Mouse (Mus musculus) erythroid progenitor cell, adult 5-6 weeks (primary cell): ENCODE measurements at regions not wholly inside any gene's neighbourhood (a gene's known extent, or its start where the extent isn't known, plus 50 kb on each side); places are given as distances from the start of the nearest gene placed in this dataset.

ENCODE experiments used
- ATAC-seq: replicated peaks from 2 replicates; pipeline ENCODE4 v1.8.0; 2016; ENCODE audit warnings: moderate number of reproducible peaks, mild to moderate bottlenecking, moderate TSS enrichment, inconsistent platforms; ENCODE audit not compliant: poor library complexity, low FRiP score, severe bottlenecking

DNA sequence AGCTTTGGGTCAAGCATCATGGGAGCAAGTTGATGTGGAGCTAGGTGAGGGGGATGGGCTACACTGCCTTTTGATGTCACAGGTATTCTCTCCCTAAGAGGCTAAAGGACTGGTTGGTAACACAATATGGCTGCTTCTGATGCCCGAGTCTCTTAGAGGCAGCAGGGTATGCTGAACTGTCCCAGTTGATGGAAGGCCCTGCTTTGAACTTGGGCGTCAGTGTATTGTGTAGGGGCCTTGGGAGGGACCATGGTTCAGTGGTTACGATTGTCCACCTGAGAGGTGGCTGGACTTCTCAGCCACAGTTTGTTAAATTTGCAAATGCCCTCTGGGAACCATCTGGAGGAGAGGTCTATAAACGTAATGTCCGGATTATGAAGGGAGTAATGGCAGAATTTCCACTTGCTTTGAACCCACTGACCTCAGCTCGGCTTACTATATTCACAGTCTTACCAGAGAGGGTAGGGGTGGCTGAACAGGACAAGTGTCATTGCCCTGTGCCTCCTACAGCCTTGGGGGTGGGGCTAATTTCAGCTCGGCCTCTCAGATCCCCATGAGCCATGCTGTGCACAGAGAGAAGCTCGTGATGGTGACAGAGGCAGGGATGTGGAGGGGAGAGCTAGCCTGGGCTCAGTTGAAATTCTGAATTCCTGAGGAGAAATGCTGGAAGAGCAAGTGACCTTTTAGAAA, 442.6 kb upstream of the Mgmt start:
- ATAC-seq, result no peak

DNA sequence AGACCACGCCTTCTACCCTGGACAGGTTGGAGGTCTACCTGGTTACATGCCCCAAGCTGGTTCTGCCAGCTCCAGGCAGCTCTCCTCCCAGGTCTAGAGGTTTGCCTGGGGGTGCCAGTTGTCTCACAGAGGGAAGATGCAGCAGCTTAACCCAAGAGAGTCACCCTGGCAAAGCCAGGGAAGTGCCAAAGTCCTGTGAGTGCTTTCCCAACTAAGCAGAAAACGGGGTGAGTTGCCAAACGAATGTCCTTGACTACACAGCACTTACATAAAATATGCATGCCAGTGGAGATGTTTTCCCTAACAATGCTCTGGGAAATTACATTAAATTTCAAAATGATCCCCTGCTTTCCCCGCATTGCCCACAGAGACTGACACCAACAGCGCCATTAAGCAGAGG, 441.9 kb upstream of the Mgmt start:
- no peak for ATAC-seq

DNA sequence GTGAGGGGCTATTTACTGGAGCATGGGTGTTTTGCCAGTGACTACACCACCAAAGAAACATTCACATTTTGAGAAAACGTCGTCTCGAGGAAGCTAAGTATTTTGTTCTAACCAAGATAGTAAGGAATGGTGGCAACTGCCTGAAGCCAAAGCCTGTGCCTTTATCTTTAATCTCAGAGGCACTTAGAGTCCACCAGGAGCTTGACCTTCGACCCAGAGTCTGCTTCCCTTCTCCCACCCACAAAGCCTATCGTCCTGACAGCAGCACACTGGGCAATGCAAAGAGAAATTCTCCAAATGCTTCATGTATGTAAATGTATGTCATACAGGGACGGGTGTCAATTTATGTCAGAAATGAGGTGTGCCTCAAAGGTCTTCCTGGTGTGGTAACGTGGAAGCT, 437.2 kb upstream of the Mgmt start:
- ATAC-seq, result no peak

DNA sequence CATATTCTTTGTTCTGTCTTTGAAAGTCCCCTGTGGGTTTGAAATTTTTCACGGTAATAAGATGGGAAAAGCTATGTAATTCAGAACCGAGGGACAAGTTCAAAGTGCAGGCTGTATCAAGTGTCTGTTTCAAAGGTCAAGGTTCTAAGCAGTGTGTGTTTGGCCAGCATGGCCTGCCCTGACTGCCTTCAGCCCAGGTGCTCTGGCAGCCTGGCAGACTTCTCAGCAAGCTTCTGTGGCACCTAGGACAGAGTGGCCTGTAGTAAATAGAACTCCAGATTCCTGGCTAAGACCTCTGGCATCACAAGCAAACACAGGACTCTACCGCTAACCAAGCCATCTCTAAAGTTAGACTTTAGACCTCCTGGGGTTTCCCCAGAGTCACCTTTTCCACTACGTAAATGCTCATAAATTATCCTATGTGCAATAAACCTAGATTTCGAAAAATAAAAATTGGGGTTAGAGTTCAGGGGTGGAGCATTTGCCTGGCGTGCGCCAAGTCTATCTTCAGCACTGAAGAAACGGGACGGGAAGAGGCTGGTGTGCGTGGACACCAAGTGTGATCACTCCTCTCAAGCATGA, 436.5 kb upstream of the Mgmt start:
- no peak for ATAC-seq

DNA sequence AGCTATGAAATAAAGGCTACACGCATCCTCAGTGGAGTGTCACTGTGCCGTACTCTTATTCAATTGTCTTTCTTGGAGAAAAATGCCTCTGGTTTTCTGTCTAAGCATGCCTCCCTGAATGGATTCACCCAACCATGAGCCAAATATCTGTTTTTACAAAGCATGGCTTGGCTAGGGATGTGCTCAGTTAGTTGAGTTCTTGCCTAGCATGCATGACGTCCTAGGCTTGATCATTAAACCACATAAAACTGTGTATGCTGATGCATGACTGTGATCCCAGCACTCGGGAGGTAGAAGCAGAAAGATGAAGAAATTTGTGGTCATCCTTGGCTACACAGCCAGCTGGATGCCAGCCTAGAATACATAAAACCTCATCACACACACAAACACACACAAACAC, 417.3 kb upstream of the Mgmt start:
- ATAC-seq, result no peak

DNA sequence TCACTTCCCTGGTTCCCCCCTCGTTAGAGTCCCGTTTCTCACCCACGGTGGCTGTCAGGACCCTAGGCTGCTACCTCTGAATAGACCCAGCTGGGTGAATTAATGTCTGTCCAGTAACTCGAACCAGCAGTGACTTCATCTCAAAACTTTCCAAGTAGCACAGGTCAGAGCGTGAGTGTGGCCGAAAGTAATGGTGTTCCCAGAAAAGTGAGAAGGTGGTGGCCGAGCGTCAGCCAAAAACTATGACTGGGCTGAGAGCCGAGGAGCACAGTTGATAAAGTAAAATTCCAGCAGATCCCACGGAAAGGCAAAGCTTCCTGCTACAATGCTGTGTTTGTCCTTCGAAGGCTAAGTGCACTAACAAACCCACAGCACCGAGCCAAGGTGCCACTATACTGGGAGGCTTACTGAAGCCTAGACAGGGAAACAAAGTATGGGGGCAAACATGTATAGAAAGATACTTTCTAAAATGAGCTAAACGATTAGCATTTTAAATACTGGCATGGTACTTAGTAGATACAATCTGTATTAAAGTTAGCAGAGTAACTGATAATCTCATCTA, 413.7 kb upstream of the Mgmt start:
- no peak for ATAC-seq

DNA sequence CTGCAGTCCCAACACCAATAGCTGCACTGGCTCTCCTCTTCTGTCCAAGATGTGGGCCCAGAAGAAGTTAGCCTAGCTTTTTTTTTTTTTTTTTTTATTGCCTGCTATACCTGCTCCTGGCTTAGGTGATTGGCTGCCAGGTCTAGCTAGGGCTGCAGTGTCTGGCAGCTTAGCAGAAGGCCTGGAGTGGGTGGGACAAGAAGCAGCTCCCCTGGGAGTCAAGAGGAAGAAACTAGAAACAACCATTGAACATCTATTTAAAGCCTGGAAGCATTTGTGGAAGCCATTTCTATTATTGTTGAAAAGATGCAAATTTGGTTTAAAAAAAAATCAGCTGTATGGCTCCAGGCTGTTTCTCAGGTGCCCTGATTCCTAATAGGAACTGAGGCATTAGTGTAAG, 411.2 kb upstream of the Mgmt start:
- ATAC-seq, result no peak

DNA sequence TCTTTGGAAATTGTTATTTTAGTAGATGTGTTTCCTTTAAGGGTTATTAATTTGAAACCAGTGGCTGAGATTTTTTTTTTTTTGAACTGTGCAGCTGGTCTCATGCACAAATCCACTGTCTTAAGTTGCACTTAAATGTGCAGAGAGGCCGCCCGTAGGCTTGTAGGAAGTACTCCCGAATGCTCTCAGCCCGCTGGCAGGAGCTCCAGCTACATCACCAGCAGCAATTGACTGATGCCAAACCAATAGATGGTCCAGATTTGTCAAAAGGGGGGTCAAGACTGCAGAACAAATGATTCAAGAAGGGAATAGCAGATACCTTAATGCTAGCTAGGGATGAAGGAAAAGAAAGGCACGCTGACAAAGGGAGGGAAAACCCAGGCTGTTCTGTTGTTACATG, 406.9 kb upstream of the Mgmt start:
- no peak for ATAC-seq

DNA sequence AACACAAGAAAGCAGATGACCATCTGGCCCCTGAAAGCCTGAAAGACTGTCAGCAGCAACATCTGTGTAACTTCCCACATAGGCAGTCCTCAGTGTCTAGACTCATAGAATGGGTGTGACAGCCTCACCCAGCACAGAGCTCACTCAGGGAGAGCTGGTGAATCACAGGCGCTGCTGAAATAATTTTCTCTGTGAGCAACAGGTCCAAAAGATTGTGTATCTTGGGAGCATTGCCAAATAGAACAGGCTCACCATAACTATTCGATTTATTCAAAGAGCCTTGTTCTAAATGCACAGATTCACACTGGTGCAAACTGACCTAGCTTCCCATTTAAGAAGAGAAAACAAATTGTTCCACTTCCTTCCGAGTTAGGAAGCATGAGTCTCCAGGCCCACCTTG, 399.6 kb upstream of the Mgmt start:
- no peak for ATAC-seq

DNA sequence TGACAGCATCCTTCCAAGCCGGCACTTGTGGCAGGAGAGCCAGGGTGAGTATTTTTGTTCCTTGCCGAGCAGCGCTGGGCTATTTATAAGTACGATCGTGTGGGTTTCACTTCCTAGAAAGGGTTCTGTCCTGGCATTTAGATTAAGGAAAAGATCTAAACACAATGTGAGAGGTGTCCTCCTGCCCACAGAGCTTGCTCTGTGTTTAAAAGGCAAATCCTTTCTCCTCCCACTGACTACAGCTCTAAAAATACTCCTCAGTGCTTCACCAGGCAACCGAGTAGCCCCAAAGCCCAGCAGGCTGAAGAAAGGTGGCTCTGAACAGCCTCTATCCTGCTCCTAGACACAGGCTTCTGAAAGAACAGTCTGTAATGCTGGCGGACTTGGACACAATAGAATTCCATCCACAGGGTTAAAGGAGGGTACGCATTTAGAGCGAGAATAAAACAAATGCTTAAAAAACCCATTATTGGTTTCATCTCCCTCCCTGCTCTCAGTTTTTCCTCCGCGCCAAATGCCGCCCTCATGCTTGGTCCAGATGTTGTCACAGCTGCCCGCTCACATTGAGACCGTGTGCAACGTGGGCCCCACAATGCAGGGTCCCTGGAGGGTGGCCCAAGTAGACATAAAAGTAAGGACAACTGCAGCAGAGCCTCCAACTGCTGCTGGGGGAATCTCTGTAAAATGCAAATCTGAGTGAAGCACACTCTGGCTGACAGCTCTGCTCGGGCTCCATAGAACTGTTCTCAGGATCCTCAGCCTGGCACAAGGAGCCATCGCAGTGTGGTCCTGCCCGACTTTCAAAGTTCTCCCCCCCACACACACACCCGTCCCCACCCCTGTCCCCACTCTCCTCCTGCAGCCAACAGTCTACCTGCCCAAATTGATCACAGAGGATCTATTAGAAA, 397.8 kb upstream of the Mgmt start:
- ATAC-seq, result no peak

DNA sequence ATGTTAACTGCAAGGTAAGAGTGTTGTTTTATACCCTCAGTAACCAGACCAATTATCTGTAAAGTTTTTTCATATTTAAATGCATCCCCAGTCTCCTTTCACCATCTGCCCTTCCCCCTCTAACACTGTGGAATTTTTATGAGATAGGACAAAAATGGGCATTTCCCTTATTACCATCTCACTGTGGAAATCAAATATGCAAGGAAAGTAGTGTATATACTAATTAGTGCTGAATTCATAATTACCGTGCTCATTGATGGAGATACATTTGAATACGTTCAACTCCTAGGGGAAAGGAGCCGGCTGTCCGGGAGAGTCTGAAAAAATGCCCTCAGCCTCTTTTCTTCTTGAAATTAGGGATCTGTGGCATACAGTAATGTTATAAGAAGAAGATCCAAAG, 394.4 kb upstream of the Mgmt start:
- no peak for ATAC-seq

DNA sequence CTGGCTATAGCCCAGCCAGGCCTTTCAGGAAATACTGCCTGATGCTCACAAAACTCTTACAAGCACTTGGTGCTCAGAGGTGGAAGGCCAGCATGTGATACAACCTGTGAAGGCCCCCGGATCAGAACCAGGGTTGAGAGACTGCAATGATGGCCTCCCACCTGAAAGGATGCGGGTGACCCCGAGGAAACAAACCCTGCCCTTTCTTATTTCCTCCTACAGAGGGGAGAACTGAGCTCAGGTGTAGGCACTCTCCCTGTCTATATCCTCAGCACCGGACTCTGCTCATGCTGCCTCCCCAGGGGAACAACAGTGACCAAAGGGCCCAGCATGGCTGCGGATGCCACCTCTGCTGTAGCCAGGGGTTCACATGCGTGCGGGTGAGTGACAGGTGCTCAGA, 393.3 kb upstream of the Mgmt start:
- no peak for ATAC-seq

DNA sequence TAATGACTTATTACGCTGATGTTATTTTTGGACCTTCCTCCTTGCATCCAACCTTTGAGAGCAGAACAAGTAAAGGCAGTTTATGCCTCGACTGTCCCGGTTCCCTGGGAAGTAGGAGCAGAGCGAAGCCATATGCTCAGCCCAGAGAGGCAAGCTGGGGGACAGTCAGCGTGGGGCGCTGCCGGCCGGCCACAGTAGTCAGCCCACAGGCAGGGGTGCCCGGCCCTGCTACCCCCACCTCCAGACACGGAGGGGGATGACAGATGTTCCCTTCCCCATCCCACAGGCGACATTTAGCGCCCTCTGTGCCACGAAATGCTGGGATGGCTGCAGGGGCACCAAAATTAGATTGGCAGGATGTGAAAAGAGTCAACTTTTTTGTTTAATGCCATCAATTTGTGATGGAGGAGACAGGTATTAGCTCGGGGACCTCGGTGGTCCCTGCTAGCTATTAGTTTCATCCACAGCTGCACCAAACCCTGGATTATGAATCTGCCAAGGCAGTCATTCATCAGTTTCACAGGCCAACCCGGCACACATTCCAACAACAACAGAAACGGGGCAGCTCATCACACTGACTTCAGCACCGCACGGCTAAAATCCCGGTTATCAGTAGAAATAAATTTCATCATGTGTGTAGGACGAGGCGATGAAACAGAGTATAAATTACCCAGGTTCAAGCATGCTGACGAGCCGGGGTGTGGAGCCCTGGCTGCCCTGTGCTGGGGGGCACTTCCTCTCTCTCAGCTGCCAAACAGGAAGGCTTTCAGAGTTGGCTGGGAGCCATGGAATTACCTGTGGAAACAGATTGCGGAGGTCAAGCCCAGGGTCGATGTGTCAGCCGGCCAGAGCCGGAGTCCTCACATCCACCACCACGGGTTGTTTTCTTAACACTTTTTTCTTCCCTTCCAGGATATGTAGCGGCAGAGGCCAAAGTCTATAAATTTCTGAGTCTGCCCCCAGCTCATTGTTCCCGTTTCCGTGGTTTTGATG, 392.3 kb upstream of the Mgmt start:
- ATAC-seq, result no peak

DNA sequence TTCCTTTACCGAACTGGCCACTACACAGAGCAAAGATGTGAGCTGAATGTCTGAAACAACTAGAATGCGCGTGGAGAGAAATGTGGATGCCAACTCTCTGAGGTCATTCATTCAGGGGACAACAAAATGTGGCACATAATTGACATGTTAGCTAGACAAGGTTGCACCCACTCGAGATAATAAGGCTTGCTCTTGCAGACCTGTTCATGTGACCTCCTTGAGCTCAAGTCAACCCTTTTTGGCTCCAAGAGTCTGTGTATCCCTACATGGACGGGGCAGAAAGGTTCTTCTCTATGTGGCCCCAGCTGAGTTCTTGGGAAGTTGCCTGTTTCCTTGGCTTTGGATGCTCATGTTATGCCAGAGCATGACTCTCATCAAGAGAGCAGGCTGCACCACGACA, 383.0 kb upstream of the Mgmt start:
- no peak for ATAC-seq

DNA sequence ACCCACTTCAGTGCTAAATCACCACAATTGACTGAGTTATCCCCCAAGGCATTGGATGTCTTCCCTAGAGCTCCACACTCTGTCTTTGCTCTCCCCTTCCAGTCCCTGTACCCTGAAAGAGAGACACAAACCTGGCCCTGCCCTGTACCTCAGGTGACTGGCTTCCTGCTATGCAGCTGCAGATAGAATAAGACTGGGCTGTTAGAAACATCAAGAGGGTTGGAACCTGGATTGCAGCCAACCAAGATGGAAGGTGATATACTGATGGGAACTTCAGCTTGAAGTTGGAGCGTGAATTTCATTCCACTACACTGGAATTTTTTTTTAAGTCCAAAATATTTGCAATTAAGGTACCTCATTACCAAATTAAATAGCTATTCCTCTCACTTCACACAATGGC, 379.0 kb upstream of the Mgmt start:
- ATAC-seq, result no peak

DNA sequence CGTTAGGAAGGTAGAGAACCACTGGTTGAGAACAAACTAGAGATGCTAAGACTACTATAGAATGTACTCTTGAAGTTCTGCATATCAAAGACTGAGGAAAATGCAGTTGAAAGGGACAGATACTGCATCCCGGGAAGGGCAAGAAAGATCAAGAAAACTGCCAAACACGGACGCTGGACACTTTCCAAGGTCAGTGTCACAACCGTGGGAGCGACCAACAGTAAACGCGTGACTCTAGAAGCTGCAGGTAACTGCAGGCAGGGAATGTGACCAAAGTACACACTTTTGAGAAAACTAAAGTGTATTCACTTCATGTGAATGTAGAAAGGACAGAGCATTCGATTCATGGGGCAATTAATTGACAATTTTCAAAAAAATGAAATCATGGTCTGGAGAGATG, 368.6 kb upstream of the Mgmt start:
- no peak for ATAC-seq

DNA sequence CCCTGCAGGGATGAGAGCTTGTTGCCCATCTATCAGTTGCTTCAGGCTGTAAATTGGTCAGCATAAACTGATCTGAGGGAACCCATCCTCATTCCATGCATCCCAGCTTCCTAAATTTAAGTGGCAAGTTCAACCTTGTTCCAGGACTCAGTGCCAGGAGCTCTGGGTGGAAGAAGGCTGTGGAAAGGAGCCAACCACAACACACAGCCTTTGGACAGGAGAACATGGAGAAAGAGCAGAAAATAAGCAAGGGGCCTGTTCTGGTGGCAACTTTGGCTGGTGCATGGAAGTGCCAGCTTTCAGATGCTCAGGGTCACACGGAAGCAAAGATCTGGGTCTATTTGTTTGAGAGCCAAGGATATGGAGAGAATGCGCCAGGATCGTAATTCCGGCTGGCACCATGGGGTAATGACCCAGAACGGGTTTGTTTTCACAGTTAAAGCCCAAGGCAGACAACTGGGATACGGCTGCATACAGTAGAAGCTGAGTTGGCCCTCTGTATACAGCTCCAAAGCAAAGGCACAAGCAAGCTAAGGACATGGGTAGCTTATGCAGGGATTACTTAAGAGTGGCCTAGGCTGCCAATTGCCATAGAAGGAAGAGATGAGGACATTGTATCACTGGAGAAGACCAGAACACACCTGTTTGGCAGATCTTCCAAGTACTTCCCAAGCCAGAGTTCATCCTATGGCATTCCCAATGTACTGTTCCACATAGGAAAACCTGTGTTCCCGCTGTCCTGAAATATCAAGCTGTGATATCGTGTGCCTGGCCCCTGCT, 364.2 kb upstream of the Mgmt start:
- ATAC-seq, result no peak

DNA sequence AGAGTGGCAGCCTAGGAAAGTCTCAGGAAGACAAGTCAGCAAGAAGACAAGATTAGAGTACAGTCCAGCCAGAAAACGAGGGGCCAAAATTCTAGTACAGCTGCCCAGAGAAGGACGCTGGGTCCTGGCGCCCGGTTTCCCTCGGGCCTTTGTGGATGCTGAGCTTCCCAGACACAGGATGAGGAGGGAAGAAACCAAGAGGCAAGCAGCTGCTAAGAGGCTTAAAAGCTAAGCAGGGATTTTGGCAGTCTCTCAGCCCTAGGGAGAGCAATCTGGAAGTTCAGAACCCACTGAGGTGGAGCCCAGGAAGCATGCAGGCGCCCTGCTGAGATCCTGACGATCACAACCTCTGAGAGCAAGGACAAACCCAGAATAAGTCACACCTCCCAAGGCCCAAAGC, 363.1 kb upstream of the Mgmt start:
- no peak for ATAC-seq
